Mouse (Mus musculus) neural tube, embryonic 14.5 days (tissue): ENCODE results near the gene Rnf150. TPM values are rescaled to one million over a fixed set of nuclear protein-coding genes. Genes with fewer than 3 reads are reported as not detected.

ENCODE experiments used
- ATAC-seq: fragments of 200-750 bp; cut with Nextera tagmentation; 2 replicates; pipeline ENCODE4 v1.8.0; 2017; ENCODE audit warnings: low read depth, mild to moderate bottlenecking, moderate TSS enrichment, moderate library complexity
- H3K27ac ChIP-seq: fragments of 300-500 bp; sonication (generic); 2 replicates; pipeline ENCODE4 v1.5.1; 2014; ENCODE audit warnings: low read depth, mild to moderate bottlenecking, control low read depth, low read length, moderate library complexity, mixed read lengths
- H3K27me3 ChIP-seq: fragments of 300-500 bp; sonication (generic); 2 replicates; pipeline ENCODE4 v1.6.1; 2014; ENCODE audit warnings: low read length; ENCODE audit not compliant: control insufficient read depth, insufficient read depth
- H3K36me3 ChIP-seq: fragments of 300-500 bp; sonication (generic); 2 replicates; pipeline ENCODE4 v1.6.1; 2014; ENCODE audit warnings: low read length, mixed read lengths; ENCODE audit not compliant: control insufficient read depth, insufficient read depth
- H3K4me1 ChIP-seq: fragments of 300-500 bp; sonication (generic); 2 replicates; pipeline ENCODE4 v1.6.1; 2014; ENCODE audit warnings: low read length; ENCODE audit not compliant: control insufficient read depth, insufficient read depth
- H3K4me2 ChIP-seq: fragments of 300-500 bp; sonication (generic); 2 replicates; pipeline ENCODE4 v1.6.1; 2014; ENCODE audit warnings: mild to moderate bottlenecking, low read depth, low read length, control low read depth
- H3K4me3 ChIP-seq: fragments of 300-500 bp; sonication (generic); 2 replicates; pipeline ENCODE4 v1.5.1; 2014; ENCODE audit warnings: low read depth, low read length, control low read depth, mixed read lengths
- H3K9ac ChIP-seq: fragments of 300-500 bp; sonication (generic); replicated peaks from 2 replicates; pipeline ENCODE4 v1.6.1; 2014; ENCODE audit warnings: low read depth, mild to moderate bottlenecking, control low read depth, low read length, mixed read lengths
- H3K9me3 ChIP-seq: fragments of 300-500 bp; sonication (generic); 2 replicates; pipeline ENCODE4 v1.6.1; 2016; ENCODE audit warnings: low read length; ENCODE audit not compliant: control insufficient read depth
- WGBS: fragments of 180-500 bp; shearing (Covaris S2); extraction: QIAGEN DNeasy Blood & Tissue Kit; methylation state at CpG from one replicate; pipeline ENCODE4 v1.1.7; 2014; 5-methylcytosine and 5-hydroxymethylcytosine counted together
- polyA plus RNA-seq: library from polyadenylated mRNA; unstranded; fragments of >200 nt; fragmentation: Nextera tagmentation; extraction: Ambion mirVana; gene quantifications from 2 replicates; pipeline ENCODE4 v1.2.1, GENCODE M21; 2014

Rnf150 gene
- polyA plus RNA-seq, 1 experiment from 2014 or later = 3.8 TPM

- no peak for ATAC-seq
- Histone ChIP-seq H3K27me3 (no peaks in the 10 kb centered on the region), H3K4me2 (no peak overlapping the region), H3K9ac (no peak overlapping the region), H3K27ac (no peak overlapping the region), H3K4me3 (no peak overlapping the region), H3K36me3 (no peaks in the 10 kb centered on the region), H3K9me3 (no peaks in the 10 kb centered on the region), H3K4me1 (0 out of 2 replicates have a peak, but pooled peaks cover 5% of the 10 kb centered on the region)
- 35% methylated on average over 4 of the region's 4 CpGs for WGBS
These were observed 56.5 kb downstream of the Rnf150 start for GRCm38 (mm10) chr8:82919676-82920075.

- no peak overlapping the region for H3K9ac ChIP-seq
- H3K4me3 ChIP-seq = no peak overlapping the region
- no peaks in the 10 kb centered on the region for H3K36me3 ChIP-seq
- H3K27ac ChIP-seq = no peak overlapping the region
- 26% methylated on average over 4 of the region's 4 CpGs for WGBS
- 0 out of 2 replicates have a peak, but pooled peaks cover 5% of the 10 kb centered on the region for H3K4me1 ChIP-seq
- no peak for ATAC-seq
- H3K27me3 ChIP-seq = no peaks in the 10 kb centered on the region
- H3K4me2 ChIP-seq = no peak overlapping the region
- no peaks in the 10 kb centered on the region for H3K9me3 ChIP-seq
These were observed 57.0 kb downstream of the Rnf150 start for GRCm38 (mm10) chr8:82920124-82920523.

- no peaks in the 10 kb centered on the region for H3K9me3 ChIP-seq
- H3K27me3 ChIP-seq = no peaks in the 10 kb centered on the region
- H3K4me1 ChIP-seq = no peaks in the 10 kb centered on the region
- H3K36me3 ChIP-seq = no peaks in the 10 kb centered on the region
- H3K4me2 ChIP-seq = no peak overlapping the region
- 88% methylated on average over 3 of the region's 3 CpGs for WGBS
- H3K4me3 ChIP-seq = no peak overlapping the region
- no peak overlapping the region for H3K9ac ChIP-seq
- no peak overlapping the region for H3K27ac ChIP-seq
- ATAC-seq = no peak
These were observed 62.1 kb downstream of the Rnf150 start for GRCm38 (mm10) chr8:82925286-82925685.

- Histone ChIP-seq H3K4me1 (no peaks in the 10 kb centered on the region), H3K27me3 (no peaks in the 10 kb centered on the region), H3K9ac (no peak overlapping the region), H3K9me3 (no peaks in the 10 kb centered on the region), H3K36me3 (no peaks in the 10 kb centered on the region), H3K4me2 (no peak overlapping the region), H3K4me3 (no peak overlapping the region), H3K27ac (no peak overlapping the region)
- WGBS = 86% methylated on average over 5 of the region's 5 CpGs
- ATAC-seq = no peak
These were observed 63.4 kb downstream of the Rnf150 start for GRCm38 (mm10) chr8:82926518-82926917.

GRCm38 (mm10) chr8:82931554-82931953 is 68.4 kb downstream of the Rnf150 start:
- Histone ChIP-seq H3K4me2 (no peak overlapping the region), H3K36me3 (no peaks in the 10 kb centered on the region), H3K4me3 (no peak overlapping the region), H3K9ac (no peak overlapping the region), H3K9me3 (no peaks in the 10 kb centered on the region), H3K4me1 (no peaks in the 10 kb centered on the region), H3K27me3 (no peaks in the 10 kb centered on the region), H3K27ac (no peak overlapping the region)
- no peak for ATAC-seq
- WGBS = 88% methylated on average over 7 of the region's 7 CpGs

- H3K4me3 ChIP-seq = no peak overlapping the region
- WGBS = 85% methylated on average over 7 of the region's 7 CpGs
- no peak overlapping the region for H3K4me2 ChIP-seq
- H3K27ac ChIP-seq = no peak overlapping the region
- no peaks in the 10 kb centered on the region for H3K36me3 ChIP-seq
- no peaks in the 10 kb centered on the region for H3K9me3 ChIP-seq
- peaks cover 5% of the 10 kb centered on the region for H3K4me1 ChIP-seq
- no peak overlapping the region for H3K9ac ChIP-seq
- no peak for ATAC-seq
- H3K27me3 ChIP-seq = no peaks in the 10 kb centered on the region
These were observed 73.0 kb downstream of the Rnf150 start for GRCm38 (mm10) chr8:82936162-82936561.

- 65% methylated on average over 4 of the region's 4 CpGs for WGBS
- H3K4me1 ChIP-seq = peaks cover 5% of the 10 kb centered on the region
- ATAC-seq = no peak
- H3K4me3 ChIP-seq = no peak overlapping the region
- no peak overlapping the region for H3K9ac ChIP-seq
- no peak overlapping the region for H3K4me2 ChIP-seq
- no peak overlapping the region for H3K27ac ChIP-seq
- no peaks in the 10 kb centered on the region for H3K36me3 ChIP-seq
- no peaks in the 10 kb centered on the region for H3K27me3 ChIP-seq
- no peaks in the 10 kb centered on the region for H3K9me3 ChIP-seq
These were observed 73.7 kb downstream of the Rnf150 start for GRCm38 (mm10) chr8:82936866-82937265.

GRCm38 (mm10) chr8:82939912-82940311 is 76.8 kb downstream of the Rnf150 start:
- Histone ChIP-seq H3K27ac (peak overlapping the region; percentile 45; the same call in 1 of the 2 replicates), H3K4me2 (no peak overlapping the region), H3K36me3 (no peaks in the 10 kb centered on the region), H3K27me3 (no peaks in the 10 kb centered on the region), H3K4me1 (peaks cover 10% of the 10 kb centered on the region), H3K9ac (no peak overlapping the region), H3K9me3 (no peaks in the 10 kb centered on the region), H3K4me3 (no peak overlapping the region)
- peak; percentile 23; the same call in 1 of the 2 replicates for ATAC-seq
- WGBS = 22% methylated on average over 6 of the region's 6 CpGs

GRCm38 (mm10) chr8:82943223-82944006 is 80.3 kb downstream of the Rnf150 start:
- Histone ChIP-seq H3K27me3 (no peaks in the 10 kb centered on the region), H3K9me3 (no peaks in the 10 kb centered on the region), H3K27ac (no peak overlapping the region; the same call in 1 of the 2 replicates), H3K36me3 (no peaks in the 10 kb centered on the region), H3K4me2 (no peak overlapping the region), H3K9ac (no peak overlapping the region), H3K4me3 (no peak overlapping the region), H3K4me1 (peaks cover 10% of the 10 kb centered on the region)
- ATAC-seq = peak; percentile 84
- 20% methylated on average over 6 of the region's 6 CpGs for WGBS
